Mouse (Mus musculus) forebrain, postnatal 0 days (tissue): ENCODE results near the gene Zfp467. TPM values are rescaled to one million over a fixed set of nuclear protein-coding genes. Genes with fewer than 3 reads are reported as not detected.

Experiments used
- ATAC-seq: fragments of 200-750 bp; cut with Nextera tagmentation; 2 replicates; pipeline ENCODE4 v1.8.0; 2017; ENCODE audit warnings: mild to moderate bottlenecking, moderate library complexity
- DNase-seq: peaks from one replicate; pipeline ENCODE4 v3.0.0-alpha.2; 2015
- H3K27ac ChIP-seq: fragments of 300-500 bp; sonication (generic); 2 replicates; pipeline ENCODE4 v1.5.1; 2014; ENCODE audit warnings: low read depth, mild to moderate bottlenecking, antibody characterized with exemption, low read length, moderate library complexity, mixed read lengths
- H3K27me3 ChIP-seq: fragments of 300-500 bp; sonication (generic); 2 replicates; pipeline ENCODE4 v1.6.1; 2014; ENCODE audit warnings: mild to moderate bottlenecking, low read length, mixed read lengths; ENCODE audit not compliant: insufficient read depth
- H3K36me3 ChIP-seq: fragments of 300-500 bp; sonication (generic); 2 replicates; pipeline ENCODE4 v1.6.1; 2014; ENCODE audit warnings: mild to moderate bottlenecking, moderate library complexity; ENCODE audit not compliant: insufficient read depth
- H3K4me1 ChIP-seq: fragments of 300-500 bp; sonication (generic); 2 replicates; pipeline ENCODE4 v1.6.1; 2014; ENCODE audit warnings: antibody characterized with exemption; ENCODE audit not compliant: insufficient read depth
- H3K4me2 ChIP-seq: fragments of 300-500 bp; sonication (generic); 2 replicates; pipeline ENCODE4 v1.6.1; 2014; ENCODE audit warnings: low read depth, mild to moderate bottlenecking, moderate library complexity
- H3K4me3 ChIP-seq: fragments of 300-500 bp; sonication (generic); 2 replicates; pipeline ENCODE4 v1.5.1; 2014; ENCODE audit warnings: low read depth, low read length, mixed read lengths
- H3K9ac ChIP-seq: fragments of 300-500 bp; sonication (generic); 2 replicates; pipeline ENCODE4 v1.6.1; 2014; ENCODE audit warnings: mild to moderate bottlenecking
- H3K9me3 ChIP-seq: fragments of 300-500 bp; sonication (generic); 2 replicates; pipeline ENCODE4 v1.6.1; 2016; ENCODE audit warnings: low read length
- CTCF ChIP-seq: sonication (generic); IDR thresholded peaks from 2 replicates; pipeline ENCODE4 v1.5.1; 2016; ENCODE audit warnings: antibody characterized with exemption, control low read depth, low read depth
- WGBS: fragments of 180-500 bp; shearing (Covaris S2); extraction: QIAGEN DNeasy Blood & Tissue Kit; methylation state at CpG from one replicate; pipeline ENCODE4 v1.1.7; 2014; 5-methylcytosine and 5-hydroxymethylcytosine counted together
- polyA plus RNA-seq: library from polyadenylated mRNA; unstranded; fragments of >200 nt; fragmentation: Nextera tagmentation; extraction: Ambion mirVana; gene quantifications from 2 replicates; pipeline ENCODE4 v1.2.1, GENCODE M21; 2015
- total RNA-seq: library from RNA; depleted of rRNA; stranded (reverse); fragments of >200 nt; gene quantifications from 2 replicates; pipeline ENCODE4 v1.2.3, GENCODE M21; 2014

Gene Zfp467
- total and polyA plus RNA-seq, 2 experiments from 2014 or later: 28.6 to 40.4 TPM

GRCm38 (mm10) chr6:48434651-48435050, 11.0 kb downstream of the Zfp467 start:
- ATAC-seq (no peak), DNase-seq (no peak)
- Histone ChIP-seq H3K9me3 (no peaks in the 10 kb centered on the region), H3K4me2 (no peak overlapping the region), H3K27ac (no peak overlapping the region), H3K4me3 (no peak overlapping the region), H3K9ac (no peak overlapping the region), H3K27me3 (no peaks in the 10 kb centered on the region), H3K4me1 (no peaks in the 10 kb centered on the region), H3K36me3 (peaks cover 18% of the 10 kb centered on the region)
- no peak for TF ChIP-seq CTCF
- 63% methylated on average over 6 of the region's 6 CpGs for WGBS

DNA sequence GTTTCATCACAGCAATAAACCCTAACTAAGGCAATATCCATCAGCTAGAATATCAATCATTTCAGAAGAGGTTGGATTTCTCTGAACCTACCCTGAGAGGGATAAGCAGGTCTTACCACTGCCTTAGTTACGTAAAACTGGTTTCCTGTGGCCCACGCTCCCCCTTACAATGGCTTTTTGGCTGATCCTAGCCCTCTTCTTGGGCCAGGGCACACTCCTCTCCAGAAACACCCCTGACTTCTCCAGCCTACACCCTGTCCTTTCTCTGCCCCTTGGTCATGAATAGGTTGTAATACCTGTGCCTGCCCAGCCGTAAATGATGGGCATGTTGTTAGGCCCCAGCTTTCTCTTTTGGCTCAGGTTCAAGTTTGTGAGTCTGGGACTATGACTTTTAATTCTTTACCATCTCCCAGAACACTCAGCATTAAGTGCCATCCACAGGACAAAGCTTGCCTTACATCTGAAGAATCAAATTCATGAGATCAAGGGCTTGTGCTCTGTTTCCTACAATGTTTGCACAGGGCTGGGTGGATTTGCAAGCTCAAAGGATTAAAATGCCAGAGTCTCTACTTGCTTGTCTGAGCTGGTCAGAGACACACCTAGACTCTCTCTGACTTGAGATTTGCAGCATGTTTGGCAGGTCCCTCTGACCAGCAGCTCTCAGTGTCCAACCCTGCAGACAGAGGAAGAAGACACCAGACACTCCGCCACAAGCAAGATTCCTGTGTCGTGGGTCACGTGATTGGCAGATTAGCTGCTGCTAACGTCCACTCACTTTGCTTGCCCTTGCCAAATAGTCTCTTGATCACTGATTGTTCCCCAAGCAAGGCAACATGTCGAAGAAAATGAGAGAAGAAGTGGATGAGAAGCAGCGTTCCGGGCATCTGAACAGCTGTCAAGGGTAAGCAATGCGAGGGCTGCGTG, 12.5 kb downstream of the Zfp467 start:
- 70% methylated on average over 12 of the region's 12 CpGs for WGBS
- H3K9me3 ChIP-seq: no peaks in the 10 kb centered on the region

GRCm38 (mm10) chr6:48430748-48431147, 14.9 kb downstream of the Zfp467 start:
- H3K4me3 ChIP-seq: no peak overlapping the region
- H3K4me2 ChIP-seq: no peak overlapping the region
- H3K27ac ChIP-seq: no peak overlapping the region
- no peaks in the 10 kb centered on the region for H3K4me1 ChIP-seq
- ATAC-seq: no peak
- H3K9ac ChIP-seq: no peak overlapping the region
- DNase-seq: no peak
- no peak for TF ChIP-seq CTCF
- H3K27me3 ChIP-seq: no peaks in the 10 kb centered on the region
- WGBS: 78% methylated on average over 5 of the region's 5 CpGs
- no peaks in the 10 kb centered on the region for H3K36me3 ChIP-seq
- H3K9me3 ChIP-seq: no peaks in the 10 kb centered on the region

More for the DNA sequence above, 12.5 kb downstream of the Zfp467 start:
- no peak for DNase-seq
- Histone ChIP-seq H3K4me3 (no peak overlapping the region), H3K27ac (no peak overlapping the region), H3K27me3 (no peaks in the 10 kb centered on the region), H3K4me1 (no peaks in the 10 kb centered on the region), H3K4me2 (no peak overlapping the region), H3K9ac (no peak overlapping the region), H3K36me3 (peaks cover 8% of the 10 kb centered on the region)
- no peak for TF ChIP-seq CTCF
- ATAC-seq: no peak

- TF ChIP-seq CTCF: no peak
- ATAC-seq (no peak), DNase-seq (no peak)
- Histone ChIP-seq H3K27ac (no peak overlapping the region), H3K9ac (no peak overlapping the region), H3K4me3 (no peak overlapping the region), H3K4me1 (no peaks in the 10 kb centered on the region), H3K36me3 (no peaks in the 10 kb centered on the region), H3K9me3 (no peaks in the 10 kb centered on the region), H3K4me2 (no peak overlapping the region), H3K27me3 (no peaks in the 10 kb centered on the region)
- 83% methylated on average over 4 of the region's 4 CpGs for WGBS
These were observed 16.7 kb downstream of the Zfp467 start for GRCm38 (mm10) chr6:48428769-48429557.

- Histone ChIP-seq H3K9ac (no peak overlapping the region), H3K4me1 (no peaks in the 10 kb centered on the region), H3K36me3 (no peaks in the 10 kb centered on the region), H3K9me3 (no peaks in the 10 kb centered on the region), H3K27ac (no peak overlapping the region), H3K4me3 (no peak overlapping the region), H3K4me2 (no peak overlapping the region), H3K27me3 (no peaks in the 10 kb centered on the region)
- DNase-seq (no peak), ATAC-seq (no peak)
- TF ChIP-seq CTCF: no peak
- WGBS: 80% methylated on average over 5 of the region's 5 CpGs
These were observed 18.7 kb downstream of the Zfp467 start for GRCm38 (mm10) chr6:48426956-48427355.

GRCm38 (mm10) chr6:48424074-48424473, 21.6 kb downstream of the Zfp467 start:
- H3K36me3 ChIP-seq: no peaks in the 10 kb centered on the region
- H3K4me2 ChIP-seq: no peak overlapping the region
- WGBS: 72% methylated on average over 5 of the region's 5 CpGs
- H3K9ac ChIP-seq: no peak overlapping the region
- H3K9me3 ChIP-seq: no peaks in the 10 kb centered on the region
- ATAC-seq: no peak
- no peaks in the 10 kb centered on the region for H3K27me3 ChIP-seq
- no peak overlapping the region for H3K27ac ChIP-seq
- H3K4me3 ChIP-seq: no peak overlapping the region
- DNase-seq: no peak
- TF ChIP-seq CTCF: no peak
- no peaks in the 10 kb centered on the region for H3K4me1 ChIP-seq

- Histone ChIP-seq H3K36me3 (peaks cover 5% of the 10 kb centered on the region; the same call in 1 of the 2 replicates), H3K27ac (no peak overlapping the region), H3K9me3 (no peaks in the 10 kb centered on the region), H3K9ac (no peak overlapping the region), H3K27me3 (no peaks in the 10 kb centered on the region), H3K4me2 (no peak overlapping the region), H3K4me3 (no peak overlapping the region), H3K4me1 (no peaks in the 10 kb centered on the region)
- no peak for TF ChIP-seq CTCF
- no peak for ATAC-seq
- WGBS: 67% methylated on average over 3 of the region's 3 CpGs
- DNase-seq: no peak
These were observed 22.3 kb downstream of the Zfp467 start for GRCm38 (mm10) chr6:48423336-48423735.
